Mouse (Mus musculus): ENCODE data around the gene Eya2. TPM values are rescaled to one million over a fixed set of nuclear protein-coding genes. Genes with fewer than 3 reads are reported as not detected.

Gene Eya2
- polyA plus RNA-seq, 1 experiment from 2014 or later = 21.5 TPM

GRCm38 (mm10) chr2:165621488-165621887 is 26.7 kb downstream of the Eya2 start:
- no peak overlapping the region for H3K4me3 ChIP-seq (ENCODE audit: low read depth, low read length)
- 100% methylated on average over 2 of the region's 2 CpGs for WGBS
- no peaks in the 10 kb centered on the region for H3K9me3 ChIP-seq (ENCODE audit: control insufficient read depth, low read length)
- H3K27ac ChIP-seq (replicated peaks; ENCODE audit: low read depth, low read length) = no peak overlapping the region
- ATAC-seq (ENCODE audit: low read depth) = no peak
- no peak overlapping the region for H3K4me2 ChIP-seq (ENCODE audit: low read depth, low read length)
- no peak overlapping the region for H3K9ac ChIP-seq (ENCODE audit: low read depth, low read length)
- peaks cover 7% of the 10 kb centered on the region; the same call in 1 of the 2 replicates for H3K4me1 ChIP-seq (ENCODE audit: control insufficient read depth, insufficient read depth, low read length)
- no peak for DNase-seq (ENCODE audit: low spot score)
- no peaks in the 10 kb centered on the region for H3K27me3 ChIP-seq (replicated peaks; ENCODE audit: control insufficient read depth, insufficient read depth, low read length)
- no peaks in the 10 kb centered on the region for H3K36me3 ChIP-seq (ENCODE audit: control insufficient read depth, insufficient read depth, low read length)

DNA sequence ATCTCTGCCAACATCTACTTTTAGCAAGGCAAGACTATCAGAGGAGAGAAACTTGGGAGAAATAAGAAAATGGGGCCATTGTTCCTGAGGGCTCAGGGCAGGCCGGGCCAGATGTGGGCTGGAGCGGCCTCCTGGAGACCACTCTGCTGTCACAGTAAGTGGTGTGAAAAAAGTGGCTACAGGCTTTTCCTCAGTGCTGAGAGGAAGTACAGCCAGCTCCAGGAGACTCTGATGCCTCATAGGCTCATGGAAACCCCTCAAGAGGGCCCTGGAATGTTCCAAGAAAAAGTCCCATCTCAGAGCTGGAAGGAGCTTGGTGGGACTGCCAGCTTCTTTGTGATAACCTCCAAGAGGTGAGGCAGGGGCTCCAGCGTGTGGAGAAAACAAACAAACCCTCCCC is 27.8 kb downstream of the Eya2 start:
- H3K27ac ChIP-seq (replicated peaks; ENCODE audit: low read depth, low read length) = peak overlapping the region; percentile 40; the same call in 1 of the 2 replicates
- peaks cover 7% of the 10 kb centered on the region; the same call in 1 of the 2 replicates for H3K4me1 ChIP-seq (ENCODE audit: control insufficient read depth, insufficient read depth, low read length)
- no peak overlapping the region for H3K9ac ChIP-seq (ENCODE audit: low read depth, low read length)
- no peak overlapping the region for H3K4me3 ChIP-seq (ENCODE audit: low read depth, low read length)
- WGBS = 48% methylated on average over 3 of the region's 3 CpGs
- H3K4me2 ChIP-seq (ENCODE audit: low read depth, low read length) = no peak overlapping the region
- H3K36me3 ChIP-seq (ENCODE audit: control insufficient read depth, insufficient read depth, low read length) = no peaks in the 10 kb centered on the region
- no peaks in the 10 kb centered on the region for H3K27me3 ChIP-seq (replicated peaks; ENCODE audit: control insufficient read depth, insufficient read depth, low read length)
- H3K9me3 ChIP-seq (ENCODE audit: control insufficient read depth, low read length) = no peaks in the 10 kb centered on the region
- DNase-seq (ENCODE audit: low spot score) (no peak), ATAC-seq (ENCODE audit: low read depth) (no peak)

- Histone ChIP-seq H3K4me2 (ENCODE audit: low read depth, low read length) (no peak overlapping the region), H3K9ac (ENCODE audit: low read depth, low read length) (no peak overlapping the region), H3K27me3 (replicated peaks; ENCODE audit: control insufficient read depth, insufficient read depth, low read length) (no peaks in the 10 kb centered on the region), H3K9me3 (ENCODE audit: control insufficient read depth, low read length) (no peaks in the 10 kb centered on the region), H3K27ac (replicated peaks; ENCODE audit: low read depth, low read length) (no peak overlapping the region), H3K4me1 (ENCODE audit: control insufficient read depth, insufficient read depth, low read length) (peaks cover 7% of the 10 kb centered on the region; the same call in 1 of the 2 replicates), H3K36me3 (ENCODE audit: control insufficient read depth, insufficient read depth, low read length) (no peaks in the 10 kb centered on the region), H3K4me3 (ENCODE audit: low read depth, low read length) (no peak overlapping the region)
- ATAC-seq (ENCODE audit: low read depth) (no peak), DNase-seq (ENCODE audit: low spot score) (no peak)
- 78% methylated on average over 5 of the region's 6 CpGs for WGBS
Observed at GRCm38 (mm10) chr2:165626826-165627225, 32.0 kb downstream of the Eya2 start.

DNA sequence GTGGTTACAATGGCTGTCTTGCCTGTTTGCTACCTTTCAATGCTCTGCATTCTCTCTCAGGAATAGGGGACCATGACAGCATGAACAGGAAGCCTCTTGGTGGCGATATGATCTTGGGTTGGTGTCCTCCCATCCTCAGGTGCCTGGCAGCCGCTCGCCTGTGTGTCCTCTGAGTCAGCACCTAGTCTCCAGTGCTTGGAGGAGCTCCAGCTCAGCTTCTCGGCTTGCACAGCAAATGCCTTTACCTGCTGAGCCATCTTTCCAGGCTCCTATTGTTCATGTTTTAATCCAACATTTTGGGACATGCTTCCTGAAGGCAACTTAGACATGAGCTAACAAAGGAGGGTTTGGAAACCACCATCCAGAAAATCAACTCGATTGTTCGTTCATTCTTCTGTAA is 33.1 kb downstream of the Eya2 start:
- H3K4me2 ChIP-seq (ENCODE audit: low read depth, low read length) = no peak overlapping the region
- H3K4me1 ChIP-seq (ENCODE audit: control insufficient read depth, insufficient read depth, low read length) = no peaks in the 10 kb centered on the region
- no peak overlapping the region for H3K27ac ChIP-seq (replicated peaks; ENCODE audit: low read depth, low read length)
- no peak overlapping the region for H3K4me3 ChIP-seq (ENCODE audit: low read depth, low read length)
- H3K9ac ChIP-seq (ENCODE audit: low read depth, low read length) = no peak overlapping the region
- ATAC-seq (ENCODE audit: low read depth) = no peak
- 80% methylated on average over 6 of the region's 6 CpGs for WGBS
- no peaks in the 10 kb centered on the region for H3K36me3 ChIP-seq (ENCODE audit: control insufficient read depth, insufficient read depth, low read length)
- H3K9me3 ChIP-seq (ENCODE audit: control insufficient read depth, low read length) = no peaks in the 10 kb centered on the region
- DNase-seq (ENCODE audit: low spot score) = peak; percentile 63
- H3K27me3 ChIP-seq (replicated peaks; ENCODE audit: control insufficient read depth, insufficient read depth, low read length) = no peaks in the 10 kb centered on the region

- H3K9me3 ChIP-seq (ENCODE audit: control insufficient read depth, low read length) = no peaks in the 10 kb centered on the region
- H3K27me3 ChIP-seq (replicated peaks; ENCODE audit: control insufficient read depth, insufficient read depth, low read length) = no peaks in the 10 kb centered on the region
- ATAC-seq (ENCODE audit: low read depth) = peak; percentile 59; the same call in 1 of the 2 replicates
- H3K4me1 ChIP-seq (ENCODE audit: control insufficient read depth, insufficient read depth, low read length) = no peaks in the 10 kb centered on the region; the same call in 1 of the 2 replicates
- no peak overlapping the region for H3K4me3 ChIP-seq (ENCODE audit: low read depth, low read length)
- H3K36me3 ChIP-seq (ENCODE audit: control insufficient read depth, insufficient read depth, low read length) = no peaks in the 10 kb centered on the region
- no peak overlapping the region for H3K9ac ChIP-seq (ENCODE audit: low read depth, low read length)
- peak; percentile 69 for DNase-seq (ENCODE audit: low spot score)
- no peak overlapping the region for H3K4me2 ChIP-seq (ENCODE audit: low read depth, low read length)
- WGBS = 53% methylated on average over 8 of the region's 8 CpGs
- no peak overlapping the region for H3K27ac ChIP-seq (replicated peaks; ENCODE audit: low read depth, low read length)
Observed at GRCm38 (mm10) chr2:165629900-165630299, 35.1 kb downstream of the Eya2 start.

- DNase-seq (ENCODE audit: low spot score) (no peak), ATAC-seq (ENCODE audit: low read depth) (no peak)
- H3K9ac ChIP-seq (ENCODE audit: low read depth, low read length) = no peak overlapping the region
- H3K27ac ChIP-seq (replicated peaks; ENCODE audit: low read depth, low read length) = no peak overlapping the region
- H3K4me1 ChIP-seq (ENCODE audit: control insufficient read depth, insufficient read depth, low read length) = no peaks in the 10 kb centered on the region; the same call in 1 of the 2 replicates
- no peak overlapping the region for H3K4me2 ChIP-seq (ENCODE audit: low read depth, low read length)
- H3K27me3 ChIP-seq (replicated peaks; ENCODE audit: control insufficient read depth, insufficient read depth, low read length) = no peaks in the 10 kb centered on the region
- 0 out of 2 replicates have a peak, but pooled peaks cover 6% of the 10 kb centered on the region for H3K9me3 ChIP-seq (ENCODE audit: control insufficient read depth, low read length)
- H3K36me3 ChIP-seq (ENCODE audit: control insufficient read depth, insufficient read depth, low read length) = no peaks in the 10 kb centered on the region
- no peak overlapping the region for H3K4me3 ChIP-seq (ENCODE audit: low read depth, low read length)
- 77% methylated on average over 11 of the region's 11 CpGs for WGBS
Observed at GRCm38 (mm10) chr2:165633011-165633785, 38.4 kb downstream of the Eya2 start.

DNA sequence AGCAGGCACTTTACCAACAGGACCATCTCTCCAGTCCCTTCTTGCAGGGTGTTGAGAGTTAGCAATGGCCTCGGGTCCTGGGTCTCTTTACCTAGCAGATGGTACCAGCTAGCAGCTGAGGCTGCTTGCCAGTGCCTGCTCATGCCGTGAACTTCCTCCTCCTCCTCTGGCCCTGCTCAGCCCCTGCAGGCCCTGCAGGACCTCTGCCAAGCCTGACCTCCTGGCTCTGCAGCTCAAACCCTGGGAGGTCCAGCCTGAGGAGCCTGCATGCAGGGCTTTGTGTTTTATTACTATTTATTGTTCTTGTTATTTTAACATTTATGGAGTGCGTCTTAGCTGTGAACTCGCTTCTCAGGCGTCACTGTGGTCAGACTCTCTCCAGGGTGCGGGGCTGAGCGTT is 39.6 kb downstream of the Eya2 start:
- no peak overlapping the region for H3K4me2 ChIP-seq (ENCODE audit: low read depth, low read length)
- no peak overlapping the region for H3K9ac ChIP-seq (ENCODE audit: low read depth, low read length)
- no peak for DNase-seq (ENCODE audit: low spot score)
- H3K9me3 ChIP-seq (ENCODE audit: control insufficient read depth, low read length) = 0 out of 2 replicates have a peak, but pooled peaks cover 6% of the 10 kb centered on the region
- H3K27me3 ChIP-seq (replicated peaks; ENCODE audit: control insufficient read depth, insufficient read depth, low read length) = no peaks in the 10 kb centered on the region
- H3K4me1 ChIP-seq (ENCODE audit: control insufficient read depth, insufficient read depth, low read length) = no peaks in the 10 kb centered on the region; the same call in 1 of the 2 replicates
- ATAC-seq (ENCODE audit: low read depth) = no peak
- WGBS = 48% methylated on average over 7 of the region's 7 CpGs
- H3K36me3 ChIP-seq (ENCODE audit: control insufficient read depth, insufficient read depth, low read length) = no peaks in the 10 kb centered on the region
- no peak overlapping the region for H3K27ac ChIP-seq (replicated peaks; ENCODE audit: low read depth, low read length)
- H3K4me3 ChIP-seq (ENCODE audit: low read depth, low read length) = no peak overlapping the region

- H3K27me3 ChIP-seq (replicated peaks; ENCODE audit: control insufficient read depth, insufficient read depth, low read length) = no peaks in the 10 kb centered on the region
- ATAC-seq (ENCODE audit: low read depth) (no peak), DNase-seq (ENCODE audit: low spot score) (no peak)
- H3K4me3 ChIP-seq (ENCODE audit: low read depth, low read length) = no peak overlapping the region
- 61% methylated on average over 11 of the region's 11 CpGs for WGBS
- H3K27ac ChIP-seq (replicated peaks; ENCODE audit: low read depth, low read length) = no peak overlapping the region
- no peak overlapping the region for H3K9ac ChIP-seq (ENCODE audit: low read depth, low read length)
- H3K36me3 ChIP-seq (ENCODE audit: control insufficient read depth, insufficient read depth, low read length) = no peaks in the 10 kb centered on the region
- H3K9me3 ChIP-seq (ENCODE audit: control insufficient read depth, low read length) = 0 out of 2 replicates have a peak, but pooled peaks cover 6% of the 10 kb centered on the region
- H3K4me1 ChIP-seq (ENCODE audit: control insufficient read depth, insufficient read depth, low read length) = peaks cover 11% of the 10 kb centered on the region; the same call in 1 of the 2 replicates
- H3K4me2 ChIP-seq (ENCODE audit: low read depth, low read length) = no peak overlapping the region
Observed at GRCm38 (mm10) chr2:165639075-165639755, 44.4 kb downstream of the Eya2 start.

All from embryonic facial prominence, embryonic 14.5 days (tissue).